Mouse (Mus musculus) thymus, adult 2 months (tissue): Measurements from ENCODE around the gene Ank3. TPM values are rescaled to one million over a fixed set of nuclear protein-coding genes. Genes with fewer than 3 reads are reported as not detected.

ENCODE experiments used
- DNase-seq: peaks from one replicate; pipeline ENCODE4 v3.0.0; 2021
- H3K27ac ChIP-seq: fragments of 200-500 bp; 2 replicates; pipeline ENCODE4 v1.5.1; 2012; ENCODE audit warnings: low read length, control low read depth; ENCODE audit not compliant: control insufficient read depth, insufficient read depth
- H3K27me3 ChIP-seq: fragments of 200-500 bp; 2 replicates; pipeline ENCODE4 v1.6.1; 2012; ENCODE audit warnings: mild to moderate bottlenecking, low read length, moderate library complexity, mixed read lengths; ENCODE audit not compliant: control insufficient read depth, insufficient read depth
- H3K36me3 ChIP-seq: fragments of 200-500 bp; 2 replicates; pipeline ENCODE4 v1.6.1; 2012; ENCODE audit warnings: mild to moderate bottlenecking, low read length, moderate library complexity; ENCODE audit not compliant: control insufficient read depth, insufficient read depth
- H3K4me1 ChIP-seq: fragments of 200-500 bp; replicated peaks from 2 replicates; pipeline ENCODE4 v1.6.1; 2012; ENCODE audit warnings: low read length; ENCODE audit not compliant: control insufficient read depth, insufficient read depth
- H3K4me3 ChIP-seq: fragments of 200-500 bp; 2 replicates; pipeline ENCODE4 v1.5.1; 2012; ENCODE audit warnings: mild to moderate bottlenecking, low read length, control low read depth, moderate library complexity; ENCODE audit not compliant: control insufficient read depth, insufficient read depth
- CTCF ChIP-seq: fragments of 200-500 bp; IDR thresholded peaks from 2 replicates; pipeline ENCODE4 v1.5.1; 2012; ENCODE audit warnings: mild to moderate bottlenecking, control low read depth, low read length, moderate library complexity, borderline replicate concordance; ENCODE audit not compliant: control insufficient read depth, poor library complexity, insufficient read depth; ENCODE audit errors: extremely low read depth
- POLR2A ChIP-seq: fragments of 200-500 bp; IDR thresholded peaks from 2 replicates; pipeline ENCODE4 v1.6.1; 2012; ENCODE audit warnings: mild to moderate bottlenecking, low read length, control low read depth, moderate library complexity; ENCODE audit not compliant: control insufficient read depth, poor library complexity, insufficient read depth; ENCODE audit errors: extremely low read depth
- WGBS: fragments of 180-500 bp; shearing (Covaris S2); methylation state at CpG from one replicate; pipeline ENCODE4 v1.1.7; 2018; 5-methylcytosine and 5-hydroxymethylcytosine counted together
- polyA plus RNA-seq: library from polyadenylated mRNA; depleted of rRNA; stranded (reverse); fragments of >200 nt; gene quantifications from 2 replicates; pipeline ENCODE4 v1.2.3, GENCODE M21; 2012

Gene Ank3
- polyA plus RNA-seq, 1 experiment = 4.2 TPM

- H3K27ac ChIP-seq = no peak overlapping the region
- WGBS = 70% methylated on average over 4 of the region's 4 CpGs
- H3K27me3 ChIP-seq = peaks cover 1% of the 10 kb centered on the region
- H3K4me1 ChIP-seq = no peaks in the 10 kb centered on the region
- TF ChIP-seq CTCF (no peak), POLR2A (no peak)
- no peak for DNase-seq
- no peak overlapping the region for H3K4me3 ChIP-seq
- H3K36me3 ChIP-seq = no peaks in the 10 kb centered on the region
Measured at GRCm38 (mm10) chr10:69405431-69405830, 6.9 kb downstream of the Ank3 start.

- no peaks in the 10 kb centered on the region for H3K36me3 ChIP-seq
- TF ChIP-seq CTCF = no peak
- TF ChIP-seq POLR2A = no peak
- 74% methylated on average over 12 of the region's 12 CpGs for WGBS
- no peak overlapping the region for H3K27ac ChIP-seq
- H3K27me3 ChIP-seq = no peaks in the 10 kb centered on the region
- H3K4me1 ChIP-seq = no peaks in the 10 kb centered on the region
- H3K4me3 ChIP-seq = no peak overlapping the region
- no peak for DNase-seq
Measured at GRCm38 (mm10) chr10:69414888-69415287, 16.3 kb downstream of the Ank3 start.

- Histone ChIP-seq H3K27me3 (no peaks in the 10 kb centered on the region), H3K4me3 (no peak overlapping the region), H3K4me1 (no peaks in the 10 kb centered on the region), H3K27ac (no peak overlapping the region), H3K36me3 (no peaks in the 10 kb centered on the region)
- no peak for DNase-seq
- WGBS = 89% methylated on average over 8 of the region's 8 CpGs
- TF ChIP-seq CTCF = no peak
- no peak for TF ChIP-seq POLR2A
Measured at GRCm38 (mm10) chr10:69418716-69419115, 20.1 kb downstream of the Ank3 start.

GRCm38 (mm10) chr10:69420306-69420705 lies 21.7 kb downstream of the Ank3 start:
- no peak for DNase-seq
- Histone ChIP-seq H3K27ac (no peak overlapping the region), H3K4me3 (no peak overlapping the region), H3K4me1 (no peaks in the 10 kb centered on the region), H3K36me3 (no peaks in the 10 kb centered on the region), H3K27me3 (no peaks in the 10 kb centered on the region)
- 93% methylated on average over 6 of the region's 6 CpGs for WGBS
- TF ChIP-seq CTCF = no peak

GRCm38 (mm10) chr10:69424051-69424450 lies 25.5 kb downstream of the Ank3 start:
- no peak for TF ChIP-seq POLR2A
- no peak for TF ChIP-seq CTCF
- Histone ChIP-seq H3K27me3 (no peaks in the 10 kb centered on the region), H3K4me1 (no peaks in the 10 kb centered on the region), H3K4me3 (no peak overlapping the region), H3K36me3 (no peaks in the 10 kb centered on the region), H3K27ac (no peak overlapping the region)
- WGBS = 95% methylated on average over 3 of the region's 3 CpGs
- no peak for DNase-seq

- Histone ChIP-seq H3K27ac (no peak overlapping the region), H3K4me1 (no peaks in the 10 kb centered on the region), H3K36me3 (no peaks in the 10 kb centered on the region), H3K4me3 (no peak overlapping the region), H3K27me3 (no peaks in the 10 kb centered on the region)
- DNase-seq = no peak
- TF ChIP-seq CTCF = no peak
- TF ChIP-seq POLR2A = no peak
- WGBS = 92% methylated on average over 4 of the region's 4 CpGs
Measured at GRCm38 (mm10) chr10:69430138-69430537, 31.6 kb downstream of the Ank3 start.

GRCm38 (mm10) chr10:69431101-69431500 lies 32.5 kb downstream of the Ank3 start:
- no peaks in the 10 kb centered on the region for H3K4me1 ChIP-seq
- DNase-seq = no peak
- TF ChIP-seq POLR2A (no peak), CTCF (no peak)
- no peak overlapping the region for H3K27ac ChIP-seq
- WGBS = 84% methylated on average over 7 of the region's 7 CpGs
- H3K36me3 ChIP-seq = no peaks in the 10 kb centered on the region
- H3K4me3 ChIP-seq = no peak overlapping the region
- H3K27me3 ChIP-seq = no peaks in the 10 kb centered on the region
